Mouse (Mus musculus) testis, postnatal 14 days (tissue): ENCODE results near the gene Btbd35f22.
"Not testable (repeated sequence)": the region's sequence is repeated elsewhere in the genome, so short reads cannot be mapped to it uniquely, and the experiment has no call there.

Experiments
- DNase-seq: peaks from one replicate; pipeline ENCODE4 v3.0.0; 2021; ENCODE audit warnings: low spot score

Btbd35f22 gene

DNA sequence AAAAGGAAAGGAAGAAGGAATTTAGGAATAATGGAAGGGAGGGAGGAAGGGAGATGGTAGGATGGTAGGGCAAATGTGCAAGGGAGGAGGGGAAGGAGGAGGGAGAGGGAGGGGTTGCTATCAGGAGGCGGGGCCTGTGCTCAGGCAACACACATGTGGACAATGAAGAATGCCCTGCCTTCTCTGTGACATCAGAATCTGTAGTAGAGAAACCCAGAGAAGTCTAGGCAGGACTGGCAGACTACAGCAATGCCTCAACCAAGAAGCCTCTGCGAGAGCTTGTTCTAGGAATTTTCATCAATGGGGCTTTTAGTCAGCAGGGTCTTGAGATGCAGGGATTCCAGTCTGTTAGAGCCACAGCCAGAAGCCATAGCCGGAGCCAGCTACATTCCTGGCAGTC, at the start of gene Btbd35f22:
Gene Btbd35f22, plus strand, starts transcription at position 301 of the 400 bp plus-strand sequence.
- not testable (repeated sequence) for DNase-seq
